Mouse (Mus musculus) kidney, embryonic 15.5 days (tissue): Measurements from ENCODE around the gene Phf21b. TPM values are rescaled to one million over a fixed set of nuclear protein-coding genes. Genes with fewer than 3 reads are reported as not detected.
"Not testable (repeated sequence)": the region's sequence is repeated elsewhere in the genome, so short reads cannot be mapped to it uniquely, and the experiment has no call there.

Experiments used
- ATAC-seq: fragments of 200-750 bp; cut with Nextera tagmentation; replicated peaks from 2 replicates; pipeline ENCODE4 v1.8.0; 2017; ENCODE audit warnings: moderate TSS enrichment; ENCODE audit not compliant: low FRiP score
- H3K27ac ChIP-seq: fragments of 300-500 bp; sonication (generic); 2 replicates; pipeline ENCODE4 v1.5.1; 2015; ENCODE audit warnings: mild to moderate bottlenecking, inconsistent platforms
- H3K27me3 ChIP-seq: fragments of 300-500 bp; sonication (generic); 2 replicates; pipeline ENCODE4 v1.6.1; 2015; ENCODE audit warnings: inconsistent platforms
- H3K36me3 ChIP-seq: fragments of 300-500 bp; sonication (generic); 2 replicates; pipeline ENCODE4 v1.6.1; 2015; ENCODE audit warnings: inconsistent platforms
- H3K4me1 ChIP-seq: fragments of 300-500 bp; sonication (generic); 2 replicates; pipeline ENCODE4 v1.6.1; 2015; ENCODE audit warnings: inconsistent platforms
- H3K4me2 ChIP-seq: fragments of 300-500 bp; sonication (generic); 2 replicates; pipeline ENCODE4 v1.6.1; 2015; ENCODE audit warnings: moderate library complexity, mild to moderate bottlenecking, inconsistent platforms
- H3K4me3 ChIP-seq: fragments of 300-500 bp; sonication (generic); replicated peaks from 2 replicates; pipeline ENCODE4 v1.5.1; 2015; ENCODE audit warnings: mild to moderate bottlenecking, inconsistent platforms
- H3K9ac ChIP-seq: fragments of 300-500 bp; sonication (generic); 2 replicates; pipeline ENCODE4 v1.6.1; 2015; ENCODE audit warnings: mild to moderate bottlenecking, inconsistent platforms
- H3K9me3 ChIP-seq: fragments of 300-500 bp; sonication (generic); replicated peaks from 2 replicates; pipeline ENCODE4 v1.6.1; 2016; ENCODE audit warnings: inconsistent platforms
- WGBS: fragments of 180-500 bp; shearing (Covaris S2); methylation state at CpG from one replicate; pipeline ENCODE4 v1.1.7; 2015; ENCODE audit warnings: mixed read lengths; 5-methylcytosine and 5-hydroxymethylcytosine counted together
- polyA plus RNA-seq: library from polyadenylated mRNA; unstranded; fragments of >200 nt; fragmentation: Nextera tagmentation; extraction: Ambion mirVana; gene quantifications from 2 replicates; pipeline ENCODE4 v1.2.1, GENCODE M21; 2015

Phf21b gene
- polyA plus RNA-seq, 1 experiment from 2014 or later, result 0.23 TPM

DNA sequence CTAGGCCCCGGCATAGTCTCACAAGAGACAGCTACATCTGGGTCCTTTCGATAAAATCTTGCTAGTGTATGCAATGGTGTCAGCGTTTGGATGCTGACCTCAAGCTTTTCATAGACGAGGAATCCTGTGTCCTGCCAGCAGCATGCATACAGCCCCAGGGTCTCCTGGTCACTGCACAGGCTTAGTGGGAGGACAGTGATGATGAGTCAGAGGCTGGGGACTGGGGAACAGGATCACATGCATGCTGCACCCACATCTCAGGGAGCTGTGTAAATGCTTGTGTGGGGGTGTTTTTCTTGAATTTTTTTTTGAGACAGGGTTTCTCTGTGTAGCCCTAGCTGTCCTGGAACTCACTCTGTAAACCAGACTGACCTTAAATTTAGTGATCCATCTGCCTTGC, 87.3 kb downstream of the Phf21b start:
- H3K27ac ChIP-seq, H3K9ac ChIP-seq, H3K27me3 ChIP-seq, H3K4me2 ChIP-seq, H3K36me3 ChIP-seq, H3K9me3 ChIP-seq, H3K4me3 ChIP-seq, ATAC-seq: not testable (repeated sequence)
- peaks cover 10% of the 10 kb centered on the region for H3K4me1 ChIP-seq
- 79% methylated on average over 4 of the region's 4 CpGs for WGBS

DNA sequence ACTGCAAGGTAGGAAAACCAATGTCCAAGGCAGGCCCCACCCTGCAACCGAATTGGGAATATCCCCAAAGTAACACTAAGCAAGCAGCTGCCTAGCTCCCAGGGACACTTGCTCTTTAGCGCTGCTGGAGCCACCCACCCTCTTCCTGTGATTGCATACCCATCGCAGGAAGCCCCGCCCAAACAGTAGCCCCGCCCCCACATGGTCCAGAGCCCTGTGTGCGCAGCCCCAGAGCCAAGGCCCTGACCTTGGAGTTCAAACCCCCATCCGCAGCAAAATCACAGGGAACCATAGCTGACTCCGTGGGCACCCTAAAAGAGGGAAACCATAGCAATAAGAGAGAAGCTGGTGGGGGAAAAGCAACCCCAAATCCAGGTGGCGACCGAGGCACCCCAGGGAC, 89.2 kb downstream of the Phf21b start:
- H3K36me3 ChIP-seq, result no peaks in the 10 kb centered on the region
- H3K4me1 ChIP-seq, result peaks cover 19% of the 10 kb centered on the region
- H3K27ac ChIP-seq, result no peak overlapping the region
- no peaks in the 10 kb centered on the region for H3K9me3 ChIP-seq
- H3K4me3 ChIP-seq, result no peak overlapping the region
- H3K27me3 ChIP-seq, result no peaks in the 10 kb centered on the region
- H3K4me2 ChIP-seq, result no peak overlapping the region
- 46% methylated on average over 10 of the region's 10 CpGs for WGBS
- no peak overlapping the region for H3K9ac ChIP-seq
- ATAC-seq, result no peak

DNA sequence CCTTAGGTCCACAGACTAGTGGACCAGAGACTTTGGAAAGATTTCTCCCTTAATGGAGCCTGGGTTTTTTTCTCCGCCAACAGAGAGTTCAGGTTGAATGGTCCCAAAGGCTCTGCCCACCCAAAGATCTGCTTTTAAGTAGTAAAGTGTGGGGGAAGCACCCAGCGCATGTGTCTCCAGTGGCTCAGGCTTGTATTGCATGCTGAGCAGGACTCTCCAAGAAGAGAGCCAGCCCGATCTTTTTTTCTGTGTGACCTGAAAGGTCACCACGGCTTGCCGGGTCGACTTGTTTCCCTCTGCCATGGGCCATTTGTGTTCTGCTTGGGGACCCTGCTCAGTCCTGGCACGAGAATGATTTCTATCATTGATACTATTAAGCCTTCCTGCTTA, 92.4 kb downstream of the Phf21b start:
- peaks cover 19% of the 10 kb centered on the region for H3K4me1 ChIP-seq
- H3K9me3 ChIP-seq, result no peaks in the 10 kb centered on the region
- peak overlapping the region; percentile 64 for H3K27ac ChIP-seq
- no peak overlapping the region for H3K9ac ChIP-seq
- no peaks in the 10 kb centered on the region for H3K27me3 ChIP-seq
- no peaks in the 10 kb centered on the region for H3K36me3 ChIP-seq
- H3K4me2 ChIP-seq, result 0 out of 2 replicates have a peak overlapping the region, but pooled peaks have one; percentile 13
- H3K4me3 ChIP-seq, result no peak overlapping the region
- ATAC-seq, result peak; percentile 78; the same call in 1 of the 2 replicates
- WGBS, result 16% methylated on average over 7 of the region's 7 CpGs

DNA sequence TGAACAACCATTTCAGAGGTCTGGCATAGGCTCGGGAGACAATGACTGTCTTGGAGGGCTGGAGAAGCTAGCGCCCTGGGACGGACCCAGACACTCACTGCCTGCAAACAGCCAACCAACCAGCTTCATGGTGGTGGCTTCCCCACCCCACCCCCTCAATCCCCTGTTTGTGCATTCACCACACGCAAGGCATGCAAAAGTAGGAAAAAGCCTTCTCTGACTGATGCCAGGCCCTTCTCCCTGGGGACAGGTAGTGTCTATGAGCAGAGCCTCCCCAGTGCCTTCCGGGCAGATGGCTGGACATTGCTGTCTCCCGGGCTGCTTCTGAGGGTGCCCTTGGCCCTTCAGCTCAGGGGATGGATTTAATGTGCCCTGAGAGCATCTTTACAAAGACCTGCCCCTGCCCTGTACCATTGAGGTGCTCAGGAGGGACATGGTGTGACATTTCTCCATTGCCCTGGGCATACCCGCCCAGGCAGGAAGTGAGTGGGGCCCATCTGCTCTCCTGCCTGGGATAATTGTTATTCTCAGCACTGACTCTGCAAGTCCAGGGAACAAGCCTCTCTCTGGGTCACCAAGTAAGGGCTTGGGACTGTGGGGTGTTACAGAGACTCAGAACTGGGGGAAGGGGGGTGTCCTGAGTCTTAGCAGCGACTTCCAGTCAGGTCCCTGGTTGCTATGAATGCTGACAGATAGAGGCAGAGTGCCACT, 93.0 kb downstream of the Phf21b start:
- no peak overlapping the region for H3K9ac ChIP-seq
- 59% methylated on average over 8 of the region's 8 CpGs for WGBS
- no peak overlapping the region for H3K4me2 ChIP-seq
- H3K36me3 ChIP-seq, result no peaks in the 10 kb centered on the region
- no peaks in the 10 kb centered on the region for H3K27me3 ChIP-seq
- H3K9me3 ChIP-seq, result no peaks in the 10 kb centered on the region
- peaks cover 19% of the 10 kb centered on the region for H3K4me1 ChIP-seq
- H3K4me3 ChIP-seq, result no peak overlapping the region
- H3K27ac ChIP-seq, result peak overlapping the region; percentile 64
- peak; percentile 57 for ATAC-seq

DNA sequence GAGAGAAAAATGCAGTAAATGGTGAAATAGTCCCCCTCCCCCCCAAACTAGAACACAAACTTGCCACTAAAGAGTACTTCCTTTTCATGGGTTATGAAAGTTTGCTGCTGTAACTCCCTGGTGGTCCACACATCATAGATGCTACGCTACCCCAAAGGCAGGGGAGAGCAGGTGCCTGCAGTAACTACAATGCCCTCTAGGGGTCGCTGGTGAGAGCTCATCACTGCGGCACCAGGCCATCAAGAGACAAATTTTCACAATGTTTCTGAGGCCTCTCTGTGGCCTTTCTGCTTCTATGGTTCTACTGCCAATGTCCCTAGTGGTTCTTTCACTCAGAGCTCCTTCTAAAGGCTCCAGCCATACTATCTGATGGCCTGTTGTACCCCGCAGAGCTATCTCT, 97.4 kb downstream of the Phf21b start:
- H3K36me3 ChIP-seq, result no peaks in the 10 kb centered on the region
- ATAC-seq, result no peak
- no peaks in the 10 kb centered on the region for H3K9me3 ChIP-seq
- no peak overlapping the region for H3K4me3 ChIP-seq
- 0 out of 2 replicates have a peak, but pooled peaks cover 8% of the 10 kb centered on the region for H3K27me3 ChIP-seq
- H3K27ac ChIP-seq, result no peak overlapping the region
- WGBS, result 35% methylated on average over 4 of the region's 4 CpGs
- H3K4me1 ChIP-seq, result peaks cover 38% of the 10 kb centered on the region
- no peak overlapping the region for H3K4me2 ChIP-seq
- no peak overlapping the region for H3K9ac ChIP-seq

DNA sequence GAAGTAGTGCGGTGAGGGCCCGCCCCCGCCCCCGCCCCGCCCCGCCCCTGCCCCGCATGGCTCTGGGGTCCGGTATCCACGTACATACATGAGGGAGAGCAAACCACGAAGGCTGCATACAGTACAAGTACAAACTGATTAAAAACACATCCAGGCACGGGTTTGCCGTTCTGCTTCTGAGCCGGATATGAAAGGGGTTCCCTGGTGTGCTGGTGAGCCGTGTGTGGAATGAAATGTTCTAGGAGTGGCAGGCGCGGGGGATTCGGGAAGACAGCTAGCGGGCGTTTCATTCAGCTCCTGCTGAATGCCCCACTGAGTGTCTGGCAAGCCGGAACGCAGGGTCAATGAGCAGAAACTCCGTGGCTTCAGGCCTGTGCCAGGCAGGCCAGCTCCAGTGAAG, 99.4 kb downstream of the Phf21b start:
- ATAC-seq, result no peak
- H3K4me3 ChIP-seq, result peak overlapping the region; percentile 23

DNA sequence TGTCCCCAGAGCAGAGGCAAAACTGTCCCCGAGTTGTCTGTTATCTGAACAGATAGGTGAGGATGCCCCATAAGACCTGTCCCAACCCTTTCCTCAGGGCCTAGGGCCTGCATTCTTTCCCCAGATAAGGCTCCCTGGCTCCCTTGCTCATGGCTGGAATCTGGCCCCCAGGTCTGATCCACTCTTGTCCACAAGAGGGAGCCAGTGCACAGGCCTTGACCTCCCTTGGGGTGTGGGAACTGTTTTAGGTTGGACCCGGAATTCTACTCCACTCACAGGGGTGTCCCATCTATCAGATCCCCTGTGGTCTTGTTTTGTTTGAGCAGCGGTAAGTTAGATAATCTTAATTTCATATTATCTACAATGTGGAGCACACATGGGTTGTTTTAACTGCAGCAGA, 100.9 kb downstream of the Phf21b start:
- WGBS, result 16% methylated on average over 3 of the region's 3 CpGs
- ATAC-seq, result no peak
- H3K27me3 ChIP-seq, result 0 out of 2 replicates have a peak, but pooled peaks cover 8% of the 10 kb centered on the region

More for the DNA sequence above, 99.4 kb downstream of the Phf21b start:
- peak overlapping the region; percentile 53 for H3K4me2 ChIP-seq
- no peak overlapping the region; the same call in 1 of the 2 replicates for H3K9ac ChIP-seq
- WGBS, result 4% methylated on average over 22 of the region's 22 CpGs
- H3K4me1 ChIP-seq, result peaks cover 30% of the 10 kb centered on the region
- no peaks in the 10 kb centered on the region for H3K9me3 ChIP-seq
- no peaks in the 10 kb centered on the region for H3K36me3 ChIP-seq
- H3K27me3 ChIP-seq, result 0 out of 2 replicates have a peak, but pooled peaks cover 8% of the 10 kb centered on the region
- no peak overlapping the region for H3K27ac ChIP-seq

DNA sequence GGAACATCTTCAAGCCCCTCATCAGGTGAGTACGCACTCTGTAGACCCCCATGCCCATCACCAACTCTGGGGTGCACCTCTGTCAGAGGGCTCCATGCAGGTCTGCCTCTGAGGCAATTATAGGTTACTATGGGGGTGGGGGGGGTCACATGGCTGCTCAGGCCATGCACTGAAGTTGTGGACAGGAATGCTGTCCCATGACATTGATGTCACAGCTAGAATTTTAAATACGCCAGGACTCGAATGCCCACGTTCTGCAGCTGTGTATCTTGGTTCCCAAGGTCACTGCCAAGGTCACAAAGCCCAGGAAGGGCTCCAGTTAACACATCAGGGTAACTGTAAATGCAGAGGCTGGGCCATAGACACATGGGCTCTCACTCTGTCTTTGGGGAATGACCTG, 110.0 kb downstream of the Phf21b start:
- no peak overlapping the region for H3K9ac ChIP-seq
- WGBS, result 84% methylated on average over 4 of the region's 4 CpGs
- ATAC-seq, result no peak
- no peaks in the 10 kb centered on the region for H3K27me3 ChIP-seq
- no peak overlapping the region for H3K27ac ChIP-seq
- H3K36me3 ChIP-seq, result no peaks in the 10 kb centered on the region
- H3K9me3 ChIP-seq, result no peaks in the 10 kb centered on the region
- no peak overlapping the region for H3K4me2 ChIP-seq
- H3K4me3 ChIP-seq, result no peak overlapping the region
- H3K4me1 ChIP-seq, result peaks cover 10% of the 10 kb centered on the region

More for the DNA sequence above, 100.9 kb downstream of the Phf21b start:
- no peak overlapping the region for H3K4me3 ChIP-seq
- H3K27ac ChIP-seq, result no peak overlapping the region
- H3K36me3 ChIP-seq, result no peaks in the 10 kb centered on the region
- no peak overlapping the region for H3K9ac ChIP-seq
- no peaks in the 10 kb centered on the region for H3K9me3 ChIP-seq
- H3K4me1 ChIP-seq, result peaks cover 30% of the 10 kb centered on the region
- H3K4me2 ChIP-seq, result no peak overlapping the region

DNA sequence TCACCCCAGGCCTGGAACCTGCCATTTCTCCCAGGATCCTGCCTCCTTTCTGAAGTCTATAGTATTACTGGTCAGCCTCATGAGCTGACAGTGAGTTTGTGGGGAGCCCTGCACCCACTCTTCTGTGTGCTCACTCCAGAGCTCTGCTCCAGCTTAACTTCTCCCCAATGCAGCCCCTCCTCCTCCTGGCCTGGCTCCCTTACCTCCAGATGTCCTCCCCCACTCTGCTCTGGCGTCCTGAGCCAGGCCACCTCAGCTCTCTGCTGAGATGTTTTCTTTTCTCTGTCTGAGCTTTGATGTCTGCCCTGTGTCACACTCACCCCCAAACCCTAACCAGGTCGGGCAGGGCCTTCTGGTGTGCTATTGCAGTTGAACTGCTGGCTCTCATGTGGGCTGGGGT, 111.5 kb downstream of the Phf21b start:
- no peak overlapping the region for H3K4me2 ChIP-seq
- H3K4me1 ChIP-seq, result peaks cover 10% of the 10 kb centered on the region
- H3K27ac ChIP-seq, result no peak overlapping the region
- H3K9ac ChIP-seq, result no peak overlapping the region
- no peaks in the 10 kb centered on the region for H3K36me3 ChIP-seq
- H3K9me3 ChIP-seq, result no peaks in the 10 kb centered on the region
- no peaks in the 10 kb centered on the region for H3K27me3 ChIP-seq
- peak; percentile 52; the same call in 1 of the 2 replicates for ATAC-seq
- H3K4me3 ChIP-seq, result no peak overlapping the region
- WGBS, result 10% methylated on average over 2 of the region's 2 CpGs

DNA sequence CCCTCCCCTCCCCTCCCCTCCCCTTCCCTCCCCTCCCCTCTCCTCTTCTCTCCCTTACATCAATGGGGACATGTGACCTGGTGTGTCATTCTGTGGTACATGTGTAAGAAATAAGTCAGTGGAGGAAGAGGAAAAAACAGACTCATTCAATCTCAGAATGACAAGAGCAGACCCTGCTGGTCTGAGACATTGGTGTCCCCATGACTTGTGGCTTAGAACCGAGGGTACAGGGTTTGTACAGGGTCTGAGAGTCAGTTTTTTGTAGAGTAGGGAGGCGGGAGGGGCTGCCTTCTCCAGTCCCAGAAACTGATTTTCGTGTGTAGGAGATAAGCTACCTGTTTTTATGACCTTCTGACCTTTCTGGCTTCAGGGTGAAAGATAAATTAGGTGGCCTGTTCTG, 112.5 kb downstream of the Phf21b start:
- Histone ChIP-seq H3K4me2 (no peak overlapping the region), H3K9me3 (no peaks in the 10 kb centered on the region), H3K9ac (no peak overlapping the region), H3K27ac (no peak overlapping the region), H3K4me3 (no peak overlapping the region), H3K27me3 (no peaks in the 10 kb centered on the region), H3K4me1 (peaks cover 10% of the 10 kb centered on the region), H3K36me3 (no peaks in the 10 kb centered on the region)
- WGBS, result 8% methylated on average over 3 of the region's 3 CpGs
- no peak for ATAC-seq

DNA sequence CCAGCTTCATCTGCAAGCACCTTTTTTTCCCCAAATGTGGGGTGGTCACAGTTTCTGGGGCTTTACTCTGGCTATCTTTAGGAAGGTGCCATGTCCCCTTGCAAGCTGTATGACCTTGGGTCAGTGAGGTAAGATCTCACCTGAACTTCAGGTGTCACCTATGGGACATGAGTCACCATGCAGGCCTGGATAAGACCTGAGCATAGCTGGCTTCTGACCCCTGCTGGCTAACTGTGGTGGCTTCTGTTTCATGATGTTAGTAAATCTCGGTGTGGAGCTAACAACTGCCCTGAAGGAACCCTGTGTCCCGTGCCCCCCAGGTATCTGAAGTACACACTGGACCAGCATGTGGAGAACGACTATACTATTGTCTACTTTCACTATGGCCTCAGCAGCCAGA, 114.3 kb downstream of the Phf21b start:
- H3K4me2 ChIP-seq, result no peak overlapping the region
- H3K9me3 ChIP-seq, result no peaks in the 10 kb centered on the region
- H3K9ac ChIP-seq, result no peak overlapping the region
- H3K4me1 ChIP-seq, result peaks cover 10% of the 10 kb centered on the region
- no peaks in the 10 kb centered on the region for H3K27me3 ChIP-seq
- no peaks in the 10 kb centered on the region for H3K36me3 ChIP-seq
- H3K27ac ChIP-seq, result no peak overlapping the region
- H3K4me3 ChIP-seq, result no peak overlapping the region
- 78% methylated on average over 3 of the region's 3 CpGs for WGBS
- ATAC-seq, result no peak

DNA sequence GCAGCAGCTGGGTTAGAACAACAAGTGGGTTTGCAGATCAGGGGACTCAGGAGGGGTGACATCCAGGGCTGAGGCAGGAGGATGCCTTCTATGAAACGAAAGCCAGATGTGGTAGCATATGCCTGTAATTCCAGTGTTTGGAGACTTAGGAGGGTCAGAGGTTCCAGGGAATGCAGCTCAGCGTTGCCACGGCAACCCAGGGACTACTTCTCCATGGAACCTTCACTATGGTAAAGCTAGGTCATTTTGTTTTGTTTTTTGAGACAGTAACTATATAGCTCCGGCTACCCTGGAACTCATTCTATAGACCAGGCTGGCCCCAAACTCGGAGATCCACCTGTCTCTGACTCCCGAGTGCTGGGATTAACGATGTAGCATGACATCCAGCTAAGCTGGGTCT, 117.6 kb downstream of the Phf21b start:
- no peaks in the 10 kb centered on the region for H3K9me3 ChIP-seq
- H3K27ac ChIP-seq, result no peak overlapping the region
- no peak for ATAC-seq
- H3K27me3 ChIP-seq, result no peaks in the 10 kb centered on the region
- H3K4me3 ChIP-seq, result no peak overlapping the region
- H3K9ac ChIP-seq, result no peak overlapping the region
- H3K36me3 ChIP-seq, result no peaks in the 10 kb centered on the region
- no peak overlapping the region for H3K4me2 ChIP-seq
- 92% methylated on average over 7 of the region's 7 CpGs for WGBS
- no peaks in the 10 kb centered on the region for H3K4me1 ChIP-seq

DNA sequence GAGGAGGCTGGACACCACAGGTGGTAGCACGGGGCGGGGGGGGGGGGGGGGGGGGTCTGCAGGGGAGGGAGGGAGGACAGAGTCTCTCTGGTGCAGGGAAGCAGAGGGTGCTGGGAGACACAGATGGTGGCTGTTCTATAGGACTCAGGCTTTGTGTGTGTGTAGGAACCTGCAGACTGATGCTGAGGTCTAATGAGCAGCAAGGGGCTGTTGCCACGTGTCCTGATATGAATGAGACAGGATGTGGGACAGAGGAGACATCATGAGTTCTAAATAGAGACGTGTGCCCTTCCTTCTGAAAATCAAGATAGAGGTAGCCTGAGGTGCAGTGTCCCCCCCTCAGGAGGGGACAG, 118.9 kb downstream of the Phf21b start:
- ATAC-seq, result no peak
- 75% methylated on average over 2 of the region's 4 CpGs for WGBS

More for the DNA sequence above, 118.9 kb downstream of the Phf21b start:
- Histone ChIP-seq H3K36me3 (no peaks in the 10 kb centered on the region), H3K9me3 (no peaks in the 10 kb centered on the region), H3K9ac (no peak overlapping the region), H3K4me2 (no peak overlapping the region), H3K4me1 (peaks cover 5% of the 10 kb centered on the region), H3K27me3 (no peaks in the 10 kb centered on the region), H3K4me3 (no peak overlapping the region), H3K27ac (no peak overlapping the region)
